Mouse (Mus musculus) midbrain, embryonic 14.5 days (tissue): ENCODE results near the gene Tmem181a. TPM values are rescaled to one million over a fixed set of nuclear protein-coding genes. Genes with fewer than 3 reads are reported as not detected.
"Not testable (repeated sequence)": the region's sequence is repeated elsewhere in the genome, so short reads cannot be mapped to it uniquely, and the experiment has no call there.

Experiments
- ATAC-seq: fragments of 200-750 bp; cut with Nextera tagmentation; 2 replicates; pipeline ENCODE4 v1.8.0; 2017; ENCODE audit warnings: moderate number of reproducible peaks, moderate library complexity; ENCODE audit not compliant: low FRiP score, low TSS enrichment
- DNase-seq: peaks from one replicate; pipeline ENCODE4 v3.0.0-alpha.2; 2015
- H3K27ac ChIP-seq: fragments of 300-500 bp; sonication (generic); replicated peaks from 2 replicates; pipeline ENCODE4 v1.5.1; 2014; ENCODE audit warnings: mild to moderate bottlenecking, low read depth, low read length, moderate library complexity
- H3K27me3 ChIP-seq: fragments of 300-500 bp; sonication (generic); 2 replicates; pipeline ENCODE4 v1.6.1; 2014; ENCODE audit warnings: low read length, control low read depth, mixed read lengths; ENCODE audit not compliant: control insufficient read depth, insufficient read depth
- H3K36me3 ChIP-seq: fragments of 300-500 bp; sonication (generic); 2 replicates; pipeline ENCODE4 v1.6.1; 2014; ENCODE audit warnings: low read length, control low read depth; ENCODE audit not compliant: control insufficient read depth, insufficient read depth
- H3K4me1 ChIP-seq: fragments of 300-500 bp; sonication (generic); 2 replicates; pipeline ENCODE4 v1.6.1; 2014; ENCODE audit warnings: mild to moderate bottlenecking, antibody characterized with exemption, low read length, control low read depth; ENCODE audit not compliant: control insufficient read depth, insufficient read depth
- H3K4me2 ChIP-seq: fragments of 300-500 bp; sonication (generic); 2 replicates; pipeline ENCODE4 v1.6.1; 2014; ENCODE audit warnings: mild to moderate bottlenecking, low read length, moderate library complexity
- H3K4me3 ChIP-seq: fragments of 300-500 bp; sonication (generic); replicated peaks from 2 replicates; pipeline ENCODE4 v1.5.1; 2014; ENCODE audit warnings: low read depth, low read length
- H3K9ac ChIP-seq: fragments of 300-500 bp; sonication (generic); replicated peaks from 2 replicates; pipeline ENCODE4 v1.6.1; 2014; ENCODE audit warnings: mild to moderate bottlenecking, low read length, moderate library complexity
- H3K9me3 ChIP-seq: fragments of 300-500 bp; sonication (generic); 2 replicates; pipeline ENCODE4 v1.6.1; 2016; ENCODE audit warnings: low read length, control low read depth, mixed read lengths; ENCODE audit not compliant: control insufficient read depth
- WGBS: fragments of 180-500 bp; shearing (Covaris S2); extraction: QIAGEN DNeasy Blood & Tissue Kit; methylation state at CpG from one replicate; pipeline ENCODE4 v1.1.7; 2014; 5-methylcytosine and 5-hydroxymethylcytosine counted together
- polyA plus RNA-seq: library from polyadenylated mRNA; unstranded; fragments of >200 nt; fragmentation: Nextera tagmentation; extraction: Ambion mirVana; gene quantifications from 2 replicates; pipeline ENCODE4 v1.2.1, GENCODE M21; 2014

The Tmem181a gene
- polyA plus RNA-seq, 1 experiment from 2014 or later: 47.6 TPM

DNA sequence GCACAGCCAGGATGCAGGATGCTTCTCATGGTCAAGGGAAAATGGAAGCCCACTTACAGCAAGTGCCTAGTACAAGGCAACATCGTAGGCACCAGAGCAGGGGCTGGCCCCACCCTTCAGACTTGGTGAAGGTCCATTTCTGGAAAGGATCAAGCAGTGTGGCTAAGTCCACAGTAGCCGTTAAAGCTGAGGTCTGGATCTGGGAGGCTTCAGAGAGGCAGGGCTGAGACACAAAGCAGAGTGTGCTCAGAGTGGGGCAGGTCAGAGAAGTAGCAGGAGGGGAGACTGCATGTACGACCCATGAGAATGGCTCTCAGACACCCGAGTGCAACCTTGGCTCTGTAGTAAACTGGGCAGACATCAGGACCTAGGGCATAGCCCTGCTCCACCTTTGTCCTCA lies 72.3 kb downstream of the Tmem181a start:
- DNase-seq, H3K4me2 ChIP-seq, H3K9me3 ChIP-seq: not testable (repeated sequence)

DNA sequence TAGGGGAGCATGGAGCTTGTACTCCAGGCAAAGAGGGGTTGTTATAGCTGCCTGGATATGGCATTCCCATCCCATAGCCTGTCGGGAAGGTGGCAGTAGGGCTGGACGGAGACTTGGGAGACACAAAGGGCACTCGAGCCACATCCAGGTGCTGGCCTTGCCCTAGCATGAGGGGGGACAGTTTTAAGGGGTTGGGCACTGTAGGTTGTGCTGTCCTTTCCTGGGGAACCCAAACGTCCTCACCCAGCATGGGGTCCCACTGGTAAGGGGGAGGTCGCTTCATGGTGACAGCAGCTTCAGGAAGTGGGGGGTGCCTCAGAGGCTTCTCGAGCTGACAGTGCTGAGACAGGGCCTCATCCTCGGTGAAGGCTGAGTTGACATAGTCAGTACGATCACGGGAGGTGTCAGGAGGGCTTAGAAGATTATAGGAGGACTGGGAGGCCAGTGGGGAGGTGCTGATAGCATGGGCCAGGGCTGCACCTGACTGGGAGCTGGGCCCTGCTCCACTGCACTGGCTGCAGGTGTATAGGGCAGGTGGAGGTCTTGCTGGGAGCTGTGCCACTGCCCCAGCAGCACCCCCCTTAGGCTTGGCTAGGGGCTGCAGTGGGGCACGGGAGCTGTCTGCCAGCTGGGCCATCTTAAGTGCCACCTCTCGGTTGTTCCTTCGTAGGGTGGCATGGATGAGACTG lies 86.1 kb downstream of the Tmem181a start:
- DNase-seq, H3K4me2 ChIP-seq, ATAC-seq, H3K9me3 ChIP-seq, H3K27me3 ChIP-seq, H3K4me3 ChIP-seq, H3K36me3 ChIP-seq, H3K27ac ChIP-seq, H3K4me1 ChIP-seq, H3K9ac ChIP-seq: not testable (repeated sequence)
- no CpG with 5 or more reads among the region's 12 CpGs for WGBS

More for the DNA sequence above, 72.3 kb downstream of the Tmem181a start:
- H3K4me3 ChIP-seq, H3K36me3 ChIP-seq, H3K27me3 ChIP-seq, H3K27ac ChIP-seq, ATAC-seq, H3K4me1 ChIP-seq, H3K9ac ChIP-seq: not testable (repeated sequence)
- WGBS: 81% methylated on average over 3 of the region's 4 CpGs

- not testable (repeated sequence) for H3K36me3 ChIP-seq, H3K9me3 ChIP-seq, H3K27ac ChIP-seq, H3K4me1 ChIP-seq, H3K27me3 ChIP-seq, H3K4me2 ChIP-seq, H3K4me3 ChIP-seq, DNase-seq, H3K9ac ChIP-seq, ATAC-seq
- WGBS: 83% methylated on average over 10 of the region's 10 CpGs
These were observed 98.6 kb downstream of the Tmem181a start for GRCm38 (mm10) chr17:6355256-6355655.

Other genes with a start within 250 kb of the Tmem181a start
- 10.6 and 12.9 TPM in 2 replicates for gene Serac1, start 177.1 kb upstream of the Tmem181a start, polyA plus RNA-seq
- gene Gtf2h5, start 177.1 kb upstream of the Tmem181a start, polyA plus RNA-seq: 194 and 234 TPM in 2 replicates
- 203 and 212 TPM in 2 replicates for gene Tulp4, start 150.4 kb upstream of the Tmem181a start, polyA plus RNA-seq
- gene Dynlt1a, start 60.6 kb downstream of the Tmem181a start, polyA plus RNA-seq: 52.6 and 52.9 TPM in 2 replicates
- 1,329 and 1,495 TPM in 2 replicates for gene Dynlt1b, start 173.3 kb downstream of the Tmem181a start, polyA plus RNA-seq